Mouse (Mus musculus) inflammation-experienced regulatory T-cells, adult 6 months (primary cell): ENCODE data around the gene G6pc3. TPM values are rescaled to one million over a fixed set of nuclear protein-coding genes. Genes with fewer than 3 reads are reported as not detected.

Experiments used
- polyA plus RNA-seq, 3 experiments: library from polyadenylated mRNA; unstranded; fragments of 100-300 nt; shearing (Covaris generic); gene quantifications; one replicate each; pipeline ENCODE4 v1.2.1; 2017

The G6pc3 gene
- polyA plus RNA-seq, 3 experiments from 2014 or later = 18.7 to 39.7 (median 37.9) TPM

Other genes starting within 250 kb of the G6pc3 start
- gene Sost, start 222.6 kb upstream of the G6pc3 start, polyA plus RNA-seq = not detected
- not detected for gene Cfap97d1, start 205.3 kb upstream of the G6pc3 start, polyA plus RNA-seq
- gene Dusp3, start 202.6 kb upstream of the G6pc3 start, polyA plus RNA-seq = 1 to 10 TPM; 1.1 to 4.3 (median 1.3) TPM
- under 1 TPM in 1 of 3 experiments, not detected in 2; 0.25 TPM for gene Mpp3, start 161.2 kb upstream of the G6pc3 start, polyA plus RNA-seq
- under 1 TPM in 1 of 3 experiments, not detected in 2; 0.14 TPM for gene Cd300lg, start 148.1 kb upstream of the G6pc3 start, polyA plus RNA-seq
- gene Mpp2, start 101.1 kb upstream of the G6pc3 start, polyA plus RNA-seq = 1 to 10 TPM; 1.8 to 6.9 (median 3.5) TPM
- gene Ppy, start 88.3 kb upstream of the G6pc3 start, polyA plus RNA-seq = not detected
- not detected for gene Pyy, start 81.8 kb upstream of the G6pc3 start, polyA plus RNA-seq
- gene Nags, start 44.1 kb upstream of the G6pc3 start, polyA plus RNA-seq = under 1 TPM in 1 of 3 experiments, not detected in 2; 0.28 TPM
- gene Tmem101, start 33.2 kb upstream of the G6pc3 start, polyA plus RNA-seq = 10 to 100 TPM; 11.9 to 15.3 (median 13.9) TPM
- 10 to 100 TPM; 58.3 to 99.6 (median 68.0) TPM for gene Lsm12, start 4.3 kb upstream of the G6pc3 start, polyA plus RNA-seq
- 1 to 10 TPM; 6.8 to 8.2 (median 7.7) TPM for gene Hdac5, start 40.5 kb downstream of the G6pc3 start, polyA plus RNA-seq
- 1 to 10 TPM in 2 of 3 experiments, under 1 TPM in 1; 0.95 to 7.0 (median 1.5) TPM for gene BC030867, start 59.3 kb downstream of the G6pc3 start, polyA plus RNA-seq
- not detected for gene Asb16, start 79.1 kb downstream of the G6pc3 start, polyA plus RNA-seq
- gene Tmub2, start 95.3 kb downstream of the G6pc3 start, polyA plus RNA-seq = 10 to 100 TPM; 43.1 to 61.2 (median 51.8) TPM
- gene Atxn7l3, start 107.0 kb downstream of the G6pc3 start, polyA plus RNA-seq = 1 to 10 TPM; 6.5 to 8.0 (median 6.9) TPM
- gene Ubtf, start 130.1 kb downstream of the G6pc3 start, polyA plus RNA-seq = 10 to 100 TPM; 42.5 to 45.0 (median 44.6) TPM
- under 1 TPM in 1 of 3 experiments, not detected in 2; 0.08 TPM for gene Slc4a1, start 176.6 kb downstream of the G6pc3 start, polyA plus RNA-seq
- gene Rundc3a, start 203.8 kb downstream of the G6pc3 start, polyA plus RNA-seq = 1 to 10 TPM; 1.8 to 3.2 (median 2.0) TPM
- gene Slc25a39, start 218.3 kb downstream of the G6pc3 start, polyA plus RNA-seq = 10 to 100 TPM; 40.1 to 61.9 (median 53.3) TPM
- gene Grn, start 240.7 kb downstream of the G6pc3 start, polyA plus RNA-seq = 10 to 100 TPM; 21.8 to 32.1 (median 26.1) TPM